19 mouse cellular contexts compared by ENCODE assay signal in genomic region chr5:43549951-43550350, GRCm38 (mm10). TPM values are rescaled to one million over a fixed set of nuclear protein-coding genes. Genes with fewer than 3 reads are reported as not detected.
A peak's percentile ranks its signal among the peaks of the same experiment; 100 is the strongest.
DNase-seq lines count a peak whose midpoint lies in the region; ATAC-seq and TF ChIP-seq lines count a peak whose summit lies in the region.
"Had no signal": no experiment of that assay in that cellular context is flagged by ENCODE, and none has a peak within 500 bp of the region (broad histone marks: within the 10 kb centered on the region; RNA-seq: fewer than 3 reads in every experiment).

No protein-coding gene starts in this region.

- H3K4me2 ChIP-seq in hindbrain, embryonic 15.5 days = no peak overlapping the region
- H3K4me2 ChIP-seq in hindbrain, embryonic 12.5 days (replicated peaks) = no peak overlapping the region
- H3K4me2 ChIP-seq: hindbrain, embryonic 13.5 days; limb, embryonic 15.5 days; midbrain, embryonic 11.5 days had no signal

- 0 out of 2 replicates have a peak overlapping the region, but pooled peaks have one; percentile 25 for H3K27ac ChIP-seq in hindbrain, embryonic 15.5 days (replicated peaks)
- H3K27ac ChIP-seq in hindbrain, embryonic 12.5 days = no peak overlapping the region
- H3K27ac ChIP-seq in testis, adult 2 months (ENCODE audit: control insufficient read depth, insufficient read depth, low read depth, low read length) = peak overlapping the region; percentile 62
- H3K27ac ChIP-seq in limb, embryonic 10.5 days = peak overlapping the region; percentile 65
- H3K27ac ChIP-seq: hindbrain, embryonic 13.5 days; limb, embryonic 15.5 days had no signal

- no peak for DNase-seq in testis, postnatal 14 days (ENCODE audit: low spot score)
- DNase-seq in limb, embryonic 10.5 days (ENCODE audit: low spot score) = no peak
- DNase-seq in yolk sac, embryonic 10.5 days (ENCODE audit: low spot score) = peak; percentile 11
- no peak for DNase-seq in right cerebral cortex, postnatal 25 days
- no peak for DNase-seq in adrenal gland, adult 8-10 months
- DNase-seq: cerebellum, adult 18-20 months; kidney, postnatal 4 days; layer of hippocampus, postnatal 36 days; lung, adult 2 months; thymus, postnatal 4 days had no signal

- H3K36me3 ChIP-seq in hindbrain, embryonic 15.5 days = no peaks in the 10 kb centered on the region
- no peaks in the 10 kb centered on the region for H3K36me3 ChIP-seq in hindbrain, embryonic 12.5 days
- H3K36me3 ChIP-seq in testis, adult 2 months (ENCODE audit: control insufficient read depth, insufficient read depth, low read length) = no peaks in the 10 kb centered on the region
- H3K36me3 ChIP-seq in limb, embryonic 10.5 days = no peaks in the 10 kb centered on the region
- H3K36me3 ChIP-seq: hindbrain, embryonic 13.5 days; limb, embryonic 15.5 days had no signal

- H3K27me3 ChIP-seq in hindbrain, embryonic 15.5 days = no peaks in the 10 kb centered on the region
- no peaks in the 10 kb centered on the region for H3K27me3 ChIP-seq in hindbrain, embryonic 12.5 days
- H3K27me3 ChIP-seq in testis, adult 2 months (ENCODE audit: control insufficient read depth, insufficient read depth, low read length) = no peaks in the 10 kb centered on the region
- no peaks in the 10 kb centered on the region for H3K27me3 ChIP-seq in limb, embryonic 10.5 days (ENCODE audit: low read depth, poor library complexity, severe bottlenecking)
- H3K27me3 ChIP-seq: hindbrain, embryonic 13.5 days; limb, embryonic 15.5 days had no signal

- ATAC-seq in hindbrain, embryonic 15.5 days (ENCODE audit: low FRiP score, low read depth) = no peak
- no peak for ATAC-seq in hindbrain, embryonic 12.5 days (ENCODE audit: low FRiP score)
- ATAC-seq: CD4-positive, CD25-positive, alpha-beta regulatory T cell, adult 4 months had no signal

- no peak overlapping the region for H3K9ac ChIP-seq in hindbrain, embryonic 15.5 days
- H3K9ac ChIP-seq in hindbrain, embryonic 12.5 days = no peak overlapping the region
- H3K9ac ChIP-seq: hindbrain, embryonic 13.5 days; limb, embryonic 15.5 days had no signal

- H3K4me1 ChIP-seq in hindbrain, embryonic 15.5 days (replicated peaks) = no peaks in the 10 kb centered on the region
- H3K4me1 ChIP-seq in hindbrain, embryonic 12.5 days = no peaks in the 10 kb centered on the region
- no peaks in the 10 kb centered on the region for H3K4me1 ChIP-seq in testis, adult 2 months (ENCODE audit: control insufficient read depth, insufficient read depth, low read length)
- H3K4me1 ChIP-seq in limb, embryonic 10.5 days = peaks cover 19% of the 10 kb centered on the region
- H3K4me1 ChIP-seq: hindbrain, embryonic 13.5 days had no signal

- H3K9me3 ChIP-seq in hindbrain, embryonic 15.5 days = no peaks in the 10 kb centered on the region
- H3K9me3 ChIP-seq in hindbrain, embryonic 12.5 days (replicated peaks) = 0 out of 2 replicates have a peak, but pooled peaks cover under 1% of the 10 kb centered on the region
- H3K9me3 ChIP-seq in limb, embryonic 10.5 days (replicated peaks) = no peaks in the 10 kb centered on the region
- H3K9me3 ChIP-seq: limb, embryonic 15.5 days had no signal

- H3K4me3 ChIP-seq in hindbrain, embryonic 15.5 days = no peak overlapping the region
- H3K4me3 ChIP-seq in hindbrain, embryonic 12.5 days = no peak overlapping the region
- no peak overlapping the region for H3K4me3 ChIP-seq in testis, adult 2 months (ENCODE audit: control insufficient read depth, low read depth, low read length)
- H3K4me3 ChIP-seq in limb, embryonic 10.5 days = no peak overlapping the region
- H3K4me3 ChIP-seq: hindbrain, embryonic 13.5 days; limb, embryonic 15.5 days had no signal

- TF ChIP-seq POLR2A in testis, adult 2 months (IDR thresholded peaks at IDR 0.05; ENCODE audit: control insufficient read depth, low read depth, low read length) = no peak

- no peak for TF ChIP-seq CTCF in testis, adult 2 months (IDR thresholded peaks at IDR 0.05; ENCODE audit: control insufficient read depth, insufficient read depth, insufficient replicate concordance, low read depth, low read length)

- whole genome bisulfite sequencing in hindbrain, embryonic 15.5 days = 70% methylated on average over 4 of the region's 4 CpGs
- 65% methylated on average over 4 of the region's 4 CpGs for WGBS in hindbrain, embryonic 12.5 days
- 62% methylated on average over 4 of the region's 4 CpGs for WGBS in limb, embryonic 10.5 days

RNA-seq across cellular contexts. Expression of gene C1qtnf7, which starts 34.6 kb away (rescaled TPM):
- polyA plus RNA-seq in hindbrain, embryonic 15.5 days (2015; fragmentation: Nextera tagmentation; extraction: Ambion mirVana) = 1.0 and 1.6 TPM in 2 replicates
- 2.1 and 3.2 TPM in 2 replicates for polyA plus RNA-seq in hindbrain, embryonic 12.5 days (2016; fragmentation: Nextera tagmentation; extraction: Ambion mirVana)
- polyA plus RNA-seq in testis, adult 2 months (2012; rRNA removed) = 0.93 and 1.3 TPM in 2 replicates
- 1.3 and 1.6 TPM in 2 replicates for polyA plus RNA-seq in limb, embryonic 10.5 days (2016; fragmentation: Nextera tagmentation; extraction: Ambion mirVana)
- 1 to 10 TPM; 5.1 to 7.2 (median 6.3) TPM for total RNA-seq in adrenal gland, adult 8-10 months (2022)
- total RNA-seq: common myeloid progenitor, adult 5-6 weeks; granulocyte monocyte progenitor cell, adult 5-6 weeks had no signal
- polyA plus RNA-seq: CD4-positive, CD25-positive, alpha-beta regulatory T cell, adult 4 months had no signal
